Mouse (Mus musculus) MEL (cell line): ENCODE measurements around the gene Rbm12.

Experiments
- CTCF ChIP-seq, 3 experiments: IDR thresholded peaks in 2 of 3; conservative IDR thresholded peaks in 1 of 3; 2 replicates each; pipeline ENCODE4 v1.5.1; 2011 to 2012; ENCODE audit warnings: low read length in 3 of 3, low read depth in 2 of 3, mild to moderate bottlenecking in 2 of 3, improper control_type of control experiment in 1 of 3, inconsistent platforms in 1 of 3, mixed read lengths in 1 of 3, moderate library complexity in 1 of 3; ENCODE audit not compliant: control insufficient read depth in 1 of 3, insufficient read depth in 1 of 3, poor library complexity in 1 of 3, severe bottlenecking in 1 of 3
- POLR2A ChIP-seq, 2 experiments: IDR thresholded peaks; 2 replicates each; pipeline ENCODE4 v1.6.1; 2011 to 2012; ENCODE audit warnings: low read length in 2 of 2, mild to moderate bottlenecking in 2 of 2, control low read depth in 1 of 2, improper control_type of control experiment in 1 of 2, low read depth in 1 of 2, moderate library complexity in 1 of 2; ENCODE audit not compliant: control insufficient read depth in 1 of 2, insufficient read depth in 1 of 2, poor library complexity in 1 of 2

- TF ChIP-seq CTCF (IDR thresholded peaks at IDR 0.05 in 2 of 3, conservative IDR thresholded peaks at IDR 0.05 in 1 of 3; ENCODE audit: control insufficient read depth in 1 of 3, insufficient read depth in 1 of 3, low read depth in 2 of 3, low read length in 3 of 3, poor library complexity in 1 of 3, severe bottlenecking in 1 of 3), result peak in 1 of 3 experiments; percentile 37; a peak in 2 of 6 replicates
- TF ChIP-seq POLR2A (IDR thresholded peaks at IDR 0.05; ENCODE audit: control insufficient read depth in 1 of 2, insufficient read depth in 1 of 2, low read depth in 1 of 2, low read length in 2 of 2, poor library complexity in 1 of 2), result no peak
These were observed 31.0 kb upstream of the Rbm12 start for GRCm38 (mm10) chr2:156142820-156143219.
